Mouse (Mus musculus): ENCODE results near the gene Exph5.

Exph5 gene

DNA sequence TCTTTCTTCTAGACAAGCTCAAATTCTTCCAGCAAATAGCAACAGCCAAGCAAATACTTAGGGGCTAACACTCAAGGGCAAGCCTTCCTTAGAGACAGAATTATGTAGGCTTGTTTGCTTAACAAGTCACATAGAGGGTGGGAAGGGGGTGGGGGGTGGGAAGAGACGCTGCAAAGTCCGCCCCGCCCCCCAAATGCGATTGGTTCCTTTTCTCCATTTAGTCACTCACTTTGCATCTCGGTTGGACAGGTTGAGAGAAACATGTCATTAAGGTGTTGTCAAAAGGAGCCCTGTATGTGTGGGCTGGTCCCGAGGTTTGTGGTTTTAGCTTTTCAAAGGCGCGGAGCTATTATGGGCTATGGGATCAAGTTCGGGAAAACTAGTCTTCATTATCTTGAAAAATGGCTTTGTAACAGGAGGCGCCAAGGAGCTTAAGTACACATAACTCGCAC, at the start of gene Exph5:
Exph5 (plus strand) TSS at position 402 of the 452 bp plus-strand sequence.
- no peak for DNase-seq

DNA sequence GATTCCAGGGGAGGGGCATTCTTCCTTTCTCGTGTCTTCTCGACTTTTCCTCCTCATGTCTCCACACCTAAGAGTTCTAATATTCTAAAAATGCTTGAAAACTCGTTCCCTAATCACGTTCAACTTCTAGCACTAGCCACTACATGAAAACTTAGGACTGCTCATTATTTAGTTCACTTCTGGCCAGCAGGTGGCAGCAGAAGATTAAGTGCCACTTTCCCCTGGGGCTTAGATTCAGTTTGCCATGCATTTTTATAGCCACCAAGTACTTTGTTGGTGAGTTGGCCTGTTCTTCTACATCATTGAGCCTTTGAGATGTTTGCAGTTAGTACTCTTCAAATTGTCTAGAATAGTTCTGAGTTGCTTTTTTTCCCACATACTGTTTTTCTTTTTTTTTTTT, 47.1 kb upstream of the Exph5 start:
- DNase-seq, result peak; percentile 29 to 72

GRCm38 (mm10) chr9:53256690-53257305, 44.7 kb upstream of the Exph5 start:
- no peak for DNase-seq

- no peak for DNase-seq
Observed at GRCm38 (mm10) chr9:53257772-53258171, 43.7 kb upstream of the Exph5 start.

DNA sequence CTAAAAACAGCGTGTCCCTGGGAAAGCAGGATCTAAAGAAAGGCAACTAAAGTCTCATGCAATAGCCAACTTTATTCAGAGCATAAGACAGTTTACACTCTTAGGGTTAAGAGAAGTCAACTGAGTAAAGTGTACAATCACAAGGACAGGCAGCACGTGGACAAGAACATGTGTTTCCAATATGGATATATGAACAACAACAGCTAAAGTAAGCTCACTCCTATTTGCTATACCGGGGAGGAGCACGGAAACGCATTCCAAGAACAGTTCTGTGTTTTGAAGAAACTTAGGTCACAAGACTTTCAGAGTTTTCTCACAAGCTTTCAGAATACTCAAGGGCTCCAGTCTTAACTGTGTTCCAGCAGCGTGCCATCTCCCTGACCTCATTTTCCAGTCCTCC, 43.3 kb upstream of the Exph5 start:
- no peak for DNase-seq

- DNase-seq, result no peak
Observed at GRCm38 (mm10) chr9:53264387-53264786, 37.1 kb upstream of the Exph5 start.

DNA sequence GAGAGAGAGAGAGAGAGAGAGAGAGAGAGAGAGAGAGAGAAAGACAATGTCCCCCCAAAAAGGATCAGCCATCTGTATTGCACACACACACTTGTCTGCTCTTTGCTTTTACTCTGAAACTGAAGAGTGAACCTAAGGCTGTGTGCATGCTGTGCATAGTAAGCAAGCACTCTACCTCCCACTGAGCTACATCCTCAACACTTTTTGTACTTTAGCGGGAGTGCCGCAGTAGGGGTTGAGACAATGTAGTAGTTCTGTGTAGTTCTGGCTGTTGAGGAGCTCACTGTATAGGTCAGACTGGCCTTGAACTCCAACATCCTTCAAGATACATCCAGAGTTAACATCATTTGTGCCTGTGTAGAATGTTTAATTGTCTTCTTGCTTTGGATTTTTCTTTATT, 35.9 kb upstream of the Exph5 start:
- DNase-seq, result no peak

GRCm38 (mm10) chr9:53268036-53268435, 33.4 kb upstream of the Exph5 start:
- DNase-seq, result no peak

- no peak for DNase-seq
Observed at GRCm38 (mm10) chr9:53268731-53269465, 32.6 kb upstream of the Exph5 start.

- no peak for DNase-seq
Observed at GRCm38 (mm10) chr9:53269466-53269755, 32.1 kb upstream of the Exph5 start.

GRCm38 (mm10) chr9:53271281-53272022, 30.0 kb upstream of the Exph5 start:
- DNase-seq, result no peak

DNA sequence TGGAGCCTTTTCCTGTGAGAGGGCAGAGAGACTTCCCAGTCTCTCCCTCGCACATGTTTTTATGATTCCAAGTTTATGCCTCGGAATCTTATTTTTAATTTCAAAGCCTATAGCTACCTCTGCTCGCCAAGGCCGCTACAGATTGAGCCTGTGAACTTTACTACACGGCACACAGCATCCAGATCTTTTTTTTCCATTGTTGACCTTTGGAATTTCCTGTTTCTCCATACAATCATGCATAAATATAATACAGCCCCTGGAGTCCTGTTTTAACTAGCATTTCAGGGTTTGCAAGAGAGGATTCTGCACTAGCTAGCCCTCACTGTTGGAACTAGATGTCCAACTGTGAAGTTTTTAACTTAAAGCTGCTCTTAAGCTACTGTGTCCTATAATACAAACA, 29.3 kb upstream of the Exph5 start:
- DNase-seq, result no peak

- no peak for DNase-seq
Observed at GRCm38 (mm10) chr9:53272714-53273113, 28.8 kb upstream of the Exph5 start.

- DNase-seq, result no peak
Observed at GRCm38 (mm10) chr9:53276381-53276780, 25.1 kb upstream of the Exph5 start.

GRCm38 (mm10) chr9:53278997-53279396, 22.5 kb upstream of the Exph5 start:
- no peak for DNase-seq

DNA sequence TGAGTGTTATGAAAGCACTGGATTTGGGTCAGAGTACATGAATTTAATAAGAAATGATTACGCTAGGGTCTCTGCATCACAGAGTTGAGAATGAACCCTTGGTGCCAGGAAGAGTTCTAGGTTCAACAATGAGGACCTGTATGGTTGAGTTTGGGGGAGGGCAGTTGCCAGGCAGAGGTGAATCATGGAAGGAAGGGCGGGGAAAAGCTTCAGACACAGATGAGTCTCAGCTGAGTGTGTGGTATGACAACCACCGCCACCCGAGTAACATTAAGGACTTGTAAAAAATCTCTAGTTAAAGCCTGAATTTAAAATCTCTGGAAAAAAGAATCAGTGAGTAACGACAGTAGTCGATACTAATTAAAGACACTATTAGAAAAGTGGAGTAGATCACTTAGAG, 14.7 kb upstream of the Exph5 start:
- DNase-seq, result no peak

- no peak for DNase-seq
Observed at GRCm38 (mm10) chr9:53290006-53290405, 11.5 kb upstream of the Exph5 start.

DNA sequence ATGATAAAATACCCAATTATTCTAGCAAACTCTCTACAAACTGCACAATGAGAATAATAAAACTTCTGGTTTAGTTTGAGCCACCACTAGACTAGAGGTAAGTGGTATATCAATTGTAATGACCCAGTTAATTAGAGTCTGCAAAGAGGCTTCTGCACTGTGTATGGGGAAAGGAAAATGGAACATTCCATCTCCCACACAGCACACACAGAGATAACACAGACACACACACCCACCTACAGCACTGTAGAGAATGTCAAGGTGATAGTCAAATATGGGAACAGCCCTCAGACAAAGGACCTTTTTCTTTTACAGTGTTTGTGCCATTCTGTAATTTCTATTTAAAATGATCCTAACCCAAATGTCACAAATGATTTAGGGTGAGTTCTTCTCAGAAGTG, 8.6 kb upstream of the Exph5 start:
- DNase-seq, result no peak

DNA sequence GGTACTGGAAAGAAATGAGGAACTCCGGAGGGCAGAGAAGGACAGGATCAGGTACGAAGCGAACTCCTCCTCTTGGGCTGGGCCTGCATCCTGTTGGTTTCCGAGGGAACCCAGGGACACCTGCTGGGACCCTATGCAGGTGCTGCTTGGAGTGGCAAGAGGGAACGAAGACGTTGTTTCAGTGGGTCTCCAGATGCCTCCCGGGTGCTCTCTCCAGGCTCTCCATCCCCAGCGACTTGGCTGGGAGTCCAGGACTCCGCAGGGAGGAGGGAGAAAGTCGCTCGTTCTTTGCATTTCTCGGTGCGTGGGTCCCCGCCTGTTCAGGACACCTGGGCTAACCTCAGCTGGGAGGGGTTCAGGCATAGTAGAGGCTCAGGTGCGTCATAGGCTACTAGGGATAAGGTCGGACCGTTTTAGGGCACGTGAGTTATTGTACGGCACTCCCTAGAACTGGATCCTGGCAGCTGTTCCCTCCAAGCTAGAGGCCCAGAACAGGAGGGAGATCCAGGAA, 386 bp downstream of the Exph5 start:
- no peak for DNase-seq

- no peak for DNase-seq
Observed at GRCm38 (mm10) chr9:53302415-53302814, 945 bp downstream of the Exph5 start.

GRCm38 (mm10) chr9:53307904-53308303, 6.4 kb downstream of the Exph5 start:
- no peak for DNase-seq

DNA sequence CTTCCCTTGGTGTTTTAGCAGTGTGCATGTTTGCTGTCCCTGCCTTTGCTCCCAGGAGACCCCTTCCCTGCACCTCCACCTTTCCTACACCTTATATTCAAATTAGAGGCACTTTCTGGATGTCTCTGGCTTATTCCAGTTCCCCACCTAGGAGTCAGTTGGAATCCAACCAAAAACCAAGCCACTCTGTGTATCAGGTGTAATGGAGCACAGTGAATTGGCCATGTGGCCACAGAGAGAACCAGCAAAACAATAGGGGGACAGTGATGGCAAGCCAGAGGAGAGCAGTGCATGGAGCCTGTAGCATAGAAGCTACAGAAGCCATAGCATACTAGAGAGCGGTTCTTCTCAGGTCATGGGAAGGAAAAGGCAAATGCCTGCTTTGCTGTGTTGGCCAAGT, 11.5 kb downstream of the Exph5 start:
- no peak for DNase-seq

GRCm38 (mm10) chr9:53320894-53321650, 19.6 kb downstream of the Exph5 start:
- DNase-seq, result no peak
